Mouse (Mus musculus) forebrain, embryonic 16.5 days (tissue): ENCODE measurements around the gene Daam2. TPM values are rescaled to one million over a fixed set of nuclear protein-coding genes. Genes with fewer than 3 reads are reported as not detected.

Experiments used
- ATAC-seq: fragments of 200-750 bp; cut with Nextera tagmentation; 2 replicates; pipeline ENCODE4 v1.8.0; 2017; ENCODE audit warnings: mild to moderate bottlenecking, moderate library complexity
- H3K27ac ChIP-seq: fragments of 300-500 bp; sonication (generic); 2 replicates; pipeline ENCODE4 v1.5.1; 2014; ENCODE audit warnings: low read length, control low read depth
- H3K27me3 ChIP-seq: fragments of 300-500 bp; sonication (generic); replicated peaks from 2 replicates; pipeline ENCODE4 v1.6.1; 2014; ENCODE audit warnings: low read length; ENCODE audit not compliant: control insufficient read depth, insufficient read depth
- H3K36me3 ChIP-seq: fragments of 300-500 bp; sonication (generic); 2 replicates; pipeline ENCODE4 v1.6.1; 2014; ENCODE audit not compliant: control insufficient read depth, insufficient read depth
- H3K4me1 ChIP-seq: fragments of 300-500 bp; sonication (generic); replicated peaks from 2 replicates; pipeline ENCODE4 v1.6.1; 2014; ENCODE audit warnings: low read length; ENCODE audit not compliant: control insufficient read depth, insufficient read depth
- H3K4me2 ChIP-seq: fragments of 300-500 bp; sonication (generic); 2 replicates; pipeline ENCODE4 v1.6.1; 2014; ENCODE audit warnings: mild to moderate bottlenecking, low read length, control low read depth
- H3K4me3 ChIP-seq: fragments of 300-500 bp; sonication (generic); replicated peaks from 2 replicates; pipeline ENCODE4 v1.5.1; 2014; ENCODE audit warnings: mild to moderate bottlenecking, low read length, control low read depth
- H3K9ac ChIP-seq: fragments of 300-500 bp; sonication (generic); replicated peaks from 2 replicates; pipeline ENCODE4 v1.6.1; 2014; ENCODE audit warnings: low read depth, low read length, control low read depth
- H3K9me3 ChIP-seq: fragments of 300-500 bp; sonication (generic); 2 replicates; pipeline ENCODE4 v1.6.1; 2016; ENCODE audit warnings: low read length; ENCODE audit not compliant: control insufficient read depth
- WGBS: fragments of 180-500 bp; shearing (Covaris S2); extraction: QIAGEN DNeasy Blood & Tissue Kit; methylation state at CpG from one replicate; pipeline ENCODE4 v1.1.7; 2014; 5-methylcytosine and 5-hydroxymethylcytosine counted together
- polyA plus RNA-seq: library from polyadenylated mRNA; unstranded; fragments of >200 nt; fragmentation: Nextera tagmentation; extraction: Ambion mirVana; gene quantifications from 2 replicates; pipeline ENCODE4 v1.2.1, GENCODE M21; 2015

The Daam2 gene
- polyA plus RNA-seq, 1 experiment from 2014 or later: 1.6 TPM

DNA sequence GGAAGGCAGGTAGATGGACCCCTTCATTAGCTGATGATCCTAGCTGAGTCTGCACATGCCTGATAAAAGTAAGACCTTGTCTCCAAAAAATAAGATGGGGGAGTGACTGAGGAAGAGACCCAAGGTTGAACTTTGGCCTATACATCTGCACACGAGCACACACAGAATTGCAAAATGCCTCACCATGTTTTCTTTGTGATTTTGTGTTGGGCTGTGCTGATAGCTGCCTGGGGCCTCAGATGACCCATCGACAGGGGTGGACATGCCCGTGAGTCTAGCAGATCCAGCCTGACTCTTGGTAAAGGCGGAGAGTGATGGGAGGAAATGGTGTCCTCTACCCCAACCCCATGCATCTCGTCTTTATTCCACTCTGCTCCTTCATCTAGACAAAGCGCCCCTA, 129.9 kb downstream of the Daam2 start:
- 86% methylated on average over 6 of the region's 6 CpGs for WGBS
- Histone ChIP-seq H3K36me3 (peaks cover 7% of the 10 kb centered on the region; the same call in 1 of the 2 replicates), H3K27ac (no peak overlapping the region), H3K4me1 (peaks cover 9% of the 10 kb centered on the region; the same call in 1 of the 2 replicates), H3K27me3 (no peaks in the 10 kb centered on the region), H3K4me3 (no peak overlapping the region), H3K9me3 (no peaks in the 10 kb centered on the region), H3K9ac (no peak overlapping the region), H3K4me2 (no peak overlapping the region)
- no peak for ATAC-seq

DNA sequence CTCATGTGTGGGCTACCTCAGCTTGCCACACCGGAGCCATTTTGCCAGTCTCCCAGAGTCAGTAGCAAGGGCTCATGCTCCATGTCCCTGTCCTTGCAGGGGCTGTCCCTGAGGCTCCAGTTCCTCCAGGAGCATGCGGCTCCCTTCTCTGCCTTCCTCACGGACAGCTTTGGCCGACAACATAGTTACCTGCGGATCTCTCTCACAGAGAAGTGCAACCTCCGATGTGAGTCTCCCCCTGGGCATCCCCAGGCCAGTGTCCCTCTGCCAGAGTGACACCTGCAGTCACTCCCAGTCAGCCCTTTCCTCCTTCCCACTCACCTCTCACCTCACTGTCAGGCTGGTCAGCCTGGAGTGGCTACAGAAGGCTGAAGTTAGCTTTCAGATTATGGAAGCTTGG, 131.1 kb downstream of the Daam2 start:
- Histone ChIP-seq H3K4me2 (no peak overlapping the region), H3K9ac (no peak overlapping the region), H3K4me1 (peaks cover 17% of the 10 kb centered on the region), H3K4me3 (no peak overlapping the region), H3K9me3 (no peaks in the 10 kb centered on the region), H3K36me3 (peaks cover 7% of the 10 kb centered on the region; the same call in 1 of the 2 replicates), H3K27me3 (no peaks in the 10 kb centered on the region), H3K27ac (no peak overlapping the region)
- WGBS: 96% methylated on average over 6 of the region's 6 CpGs
- no peak for ATAC-seq

- Histone ChIP-seq H3K27ac (no peak overlapping the region), H3K36me3 (peaks cover 7% of the 10 kb centered on the region; the same call in 1 of the 2 replicates), H3K27me3 (no peaks in the 10 kb centered on the region), H3K4me3 (no peak overlapping the region), H3K4me2 (no peak overlapping the region), H3K4me1 (peaks cover 17% of the 10 kb centered on the region), H3K9me3 (no peaks in the 10 kb centered on the region), H3K9ac (no peak overlapping the region)
- WGBS: 69% methylated on average over 4 of the region's 4 CpGs
- no peak for ATAC-seq
Observed at GRCm38 (mm10) chr17:49432071-49432711, 132.0 kb downstream of the Daam2 start.

GRCm38 (mm10) chr17:49431176-49431575, 133.0 kb downstream of the Daam2 start:
- H3K36me3 ChIP-seq: peaks cover 7% of the 10 kb centered on the region; the same call in 1 of the 2 replicates
- no peak overlapping the region for H3K4me3 ChIP-seq
- ATAC-seq: no peak
- no peak overlapping the region for H3K9ac ChIP-seq
- H3K4me1 ChIP-seq: peaks cover 17% of the 10 kb centered on the region
- H3K27me3 ChIP-seq: no peaks in the 10 kb centered on the region
- 92% methylated on average over 6 of the region's 6 CpGs for WGBS
- H3K9me3 ChIP-seq: no peaks in the 10 kb centered on the region
- no peak overlapping the region for H3K4me2 ChIP-seq
- H3K27ac ChIP-seq: no peak overlapping the region

- H3K27ac ChIP-seq: no peak overlapping the region
- H3K9ac ChIP-seq: no peak overlapping the region
- no peak overlapping the region for H3K4me3 ChIP-seq
- no peaks in the 10 kb centered on the region for H3K9me3 ChIP-seq
- WGBS: 80% methylated on average over 6 of the region's 6 CpGs
- no peak for ATAC-seq
- H3K4me2 ChIP-seq: no peak overlapping the region
- H3K4me1 ChIP-seq: peaks cover 17% of the 10 kb centered on the region
- no peaks in the 10 kb centered on the region for H3K27me3 ChIP-seq
- 0 out of 2 replicates have a peak, but pooled peaks cover under 1% of the 10 kb centered on the region for H3K36me3 ChIP-seq
Observed at GRCm38 (mm10) chr17:49430136-49430535, 134.0 kb downstream of the Daam2 start.

DNA sequence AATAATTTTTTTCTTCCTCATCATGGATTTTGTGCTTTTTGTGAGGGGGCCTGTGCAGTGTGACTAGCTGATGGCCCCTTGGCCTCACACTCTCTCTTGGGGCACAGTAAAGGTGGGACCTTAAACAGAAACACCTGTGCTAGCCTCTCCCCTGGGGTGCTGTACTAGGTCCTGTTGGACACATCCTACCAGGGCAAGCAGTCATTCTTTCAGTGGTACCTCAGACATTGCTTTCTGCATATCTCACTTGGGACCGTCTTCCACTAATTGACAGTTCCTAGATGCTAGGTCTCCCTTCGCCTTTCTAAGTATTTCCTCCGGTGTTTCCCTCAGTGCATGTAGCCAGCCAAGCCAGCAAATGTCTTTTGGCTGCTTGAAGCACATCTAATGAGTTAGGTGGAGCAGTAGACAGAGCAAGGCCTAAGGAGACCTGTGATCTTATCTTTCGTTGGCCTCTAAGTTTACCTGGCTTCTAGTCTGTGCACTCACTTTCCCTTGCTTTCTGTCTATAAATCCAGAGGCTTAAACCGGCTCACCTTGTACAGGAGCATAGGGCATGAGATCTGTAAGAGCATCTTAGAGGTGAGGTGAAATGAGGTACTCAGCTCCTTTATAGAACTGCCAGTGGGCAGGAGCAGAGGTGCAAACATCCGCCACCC, 134.5 kb downstream of the Daam2 start:
- H3K27me3 ChIP-seq: no peaks in the 10 kb centered on the region
- no peaks in the 10 kb centered on the region for H3K36me3 ChIP-seq
- ATAC-seq: no peak
- no peak overlapping the region for H3K9ac ChIP-seq
- H3K4me2 ChIP-seq: no peak overlapping the region
- WGBS: 91% methylated on average over 6 of the region's 6 CpGs
- no peak overlapping the region for H3K27ac ChIP-seq
- no peak overlapping the region for H3K4me3 ChIP-seq
- H3K9me3 ChIP-seq: no peaks in the 10 kb centered on the region
- H3K4me1 ChIP-seq: peaks cover 17% of the 10 kb centered on the region

DNA sequence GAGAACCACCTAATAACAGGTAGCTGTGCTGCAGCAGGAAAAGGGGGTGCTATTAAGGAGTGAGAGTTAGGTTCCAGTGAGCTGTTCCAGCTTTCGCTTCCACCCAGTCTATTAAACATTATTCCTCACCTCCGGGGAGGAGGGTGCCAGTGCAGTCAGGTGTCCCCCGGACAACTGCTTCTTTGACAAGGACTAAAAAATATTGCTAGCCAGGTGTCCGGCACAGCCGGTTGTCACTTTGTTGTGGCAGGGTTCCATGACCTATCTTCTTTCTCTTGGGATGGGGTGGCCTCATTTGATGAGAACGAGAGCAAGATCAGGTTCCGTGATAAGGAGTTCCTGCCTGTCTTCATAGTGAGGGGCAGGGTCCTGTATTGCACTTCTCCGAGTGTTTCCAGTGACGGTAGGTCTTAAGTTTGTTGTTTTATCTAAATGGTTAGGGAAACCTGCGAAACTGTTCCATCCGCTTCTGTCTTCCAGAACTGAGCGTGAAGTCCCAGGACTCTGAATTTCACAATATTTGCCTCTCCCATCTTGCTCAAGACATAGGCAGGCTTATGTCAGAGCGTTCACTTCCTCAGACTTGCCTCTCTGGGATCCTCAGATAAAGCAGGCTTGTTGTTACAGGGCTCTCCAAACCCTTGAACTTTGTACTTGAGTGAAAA, 135.3 kb downstream of the Daam2 start:
- H3K4me3 ChIP-seq: peak overlapping the region; percentile 74
- ATAC-seq: no peak
- H3K9me3 ChIP-seq: no peaks in the 10 kb centered on the region
- peak overlapping the region; percentile 71 for H3K4me2 ChIP-seq
- no peak overlapping the region for H3K27ac ChIP-seq
- peaks cover 17% of the 10 kb centered on the region for H3K4me1 ChIP-seq
- H3K9ac ChIP-seq: peak overlapping the region; percentile 89
- WGBS: 67% methylated on average over 13 of the region's 13 CpGs
- H3K27me3 ChIP-seq: no peaks in the 10 kb centered on the region
- H3K36me3 ChIP-seq: no peaks in the 10 kb centered on the region

DNA sequence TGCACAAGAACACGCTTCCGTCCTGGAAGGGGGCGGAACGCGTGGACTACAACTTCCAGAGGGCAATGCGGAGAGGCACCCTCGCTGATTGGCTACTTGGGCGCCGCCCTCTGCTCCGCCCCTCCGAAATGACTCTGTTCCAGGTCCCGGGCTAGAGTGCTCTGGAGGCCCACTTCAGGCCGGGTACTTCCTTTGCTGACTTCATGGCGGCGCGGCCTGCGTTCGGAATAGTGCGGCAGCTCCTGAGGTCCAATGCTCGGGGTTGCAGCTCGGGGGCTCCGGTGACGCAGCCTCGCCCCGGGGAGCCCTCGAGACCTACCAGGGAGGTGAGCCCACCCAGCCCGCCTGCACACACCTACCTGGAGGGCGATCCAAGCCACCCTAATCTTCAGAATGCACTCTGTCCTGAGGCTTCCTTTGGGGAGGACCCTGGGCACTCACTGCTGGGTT, 135.9 kb downstream of the Daam2 start, which contains the start of gene Mocs1:
TSS of gene Mocs1 (plus strand) at position 124 of the 450 bp plus-strand sequence.
- H3K4me1 ChIP-seq: peaks cover 17% of the 10 kb centered on the region
- H3K9me3 ChIP-seq: no peaks in the 10 kb centered on the region
- H3K4me3 ChIP-seq: peak within 1 kb of the TSS; percentile 74
- H3K27ac ChIP-seq: no peak within 1 kb of the TSS
- peak; percentile 99 for ATAC-seq
- peak within 1 kb of the TSS; percentile 89 for H3K9ac ChIP-seq
- no peaks in the 10 kb centered on the region for H3K27me3 ChIP-seq
- peak within 1 kb of the TSS; percentile 71 for H3K4me2 ChIP-seq
- WGBS: 1% methylated on average over 28 of the region's 28 CpGs
- no peaks in the 10 kb centered on the region for H3K36me3 ChIP-seq

DNA sequence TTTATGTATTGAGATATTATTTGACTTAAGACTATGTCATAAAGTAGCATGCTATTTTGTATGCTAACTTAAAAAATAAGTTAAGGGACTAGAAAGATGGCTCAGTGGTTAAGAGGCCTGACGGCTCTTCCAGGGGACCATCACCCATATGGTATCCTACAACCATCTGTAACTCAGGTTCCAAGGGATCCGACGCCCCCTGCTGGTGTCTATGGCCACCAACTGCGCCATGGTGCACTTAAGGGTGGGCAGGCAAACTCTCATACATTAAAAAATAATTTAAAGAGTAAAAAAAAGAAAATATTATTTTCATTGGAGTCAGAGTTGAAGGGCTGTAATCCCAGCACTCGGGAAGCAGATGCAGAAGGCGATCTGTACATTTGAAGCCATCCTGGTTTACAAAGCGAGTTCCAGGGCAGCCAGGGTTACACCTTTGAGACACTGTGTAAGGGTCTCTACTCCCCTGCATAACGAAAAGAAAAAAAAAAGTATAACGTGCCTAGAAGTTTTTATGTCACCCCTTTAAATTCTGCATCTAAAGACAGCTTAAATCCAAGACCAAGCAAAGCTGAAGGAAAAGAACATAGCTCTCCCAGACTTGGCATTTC, 136.4 kb downstream of the Daam2 start:
- H3K9ac ChIP-seq: peak overlapping the region; percentile 89; the same call in 1 of the 2 replicates
- 17% methylated on average over 9 of the region's 9 CpGs for WGBS
- H3K4me1 ChIP-seq: peaks cover 17% of the 10 kb centered on the region
- no peaks in the 10 kb centered on the region for H3K36me3 ChIP-seq
- peak; percentile 19; the same call in 1 of the 2 replicates for ATAC-seq
- H3K9me3 ChIP-seq: no peaks in the 10 kb centered on the region
- peak overlapping the region; percentile 36 for H3K4me2 ChIP-seq
- H3K27ac ChIP-seq: no peak overlapping the region
- H3K4me3 ChIP-seq: peak overlapping the region; percentile 74
- no peaks in the 10 kb centered on the region for H3K27me3 ChIP-seq
